Mouse (Mus musculus): ENCODE measurements around the gene Hist1h2bh. TPM values are rescaled to one million over a fixed set of nuclear protein-coding genes. Genes with fewer than 3 reads are reported as not detected.

The Hist1h2bh gene
- total RNA-seq, 1 experiment from 2014 or later, result 26.2 TPM

- peak; percentile 22 for DNase-seq
Measured at GRCm38 (mm10) chr13:23505662-23506345, 37.4 kb downstream of the Hist1h2bh start.

DNA sequence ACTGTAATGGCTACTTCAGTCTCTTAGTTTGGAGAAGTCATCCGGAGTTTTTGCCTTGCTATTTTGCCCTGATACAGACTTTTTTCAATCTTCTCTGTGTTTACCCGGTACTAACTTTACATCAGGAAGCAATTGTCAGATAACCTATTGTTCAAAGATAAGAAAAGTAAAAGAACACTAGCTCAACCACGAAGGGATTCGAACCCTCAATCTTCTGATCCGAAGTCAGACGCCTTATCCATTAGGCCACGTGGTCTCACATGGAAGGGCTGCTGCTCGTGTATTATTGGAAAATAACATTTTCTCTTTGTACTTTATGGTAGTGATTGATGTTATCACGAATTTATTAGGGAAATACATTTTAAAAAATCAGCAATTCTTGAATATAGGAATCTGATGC is 39.4 kb downstream of the Hist1h2bh start:
- peak; percentile 71 for DNase-seq

- no peak for DNase-seq
Measured at GRCm38 (mm10) chr13:23502916-23503315, 40.3 kb downstream of the Hist1h2bh start.

DNA sequence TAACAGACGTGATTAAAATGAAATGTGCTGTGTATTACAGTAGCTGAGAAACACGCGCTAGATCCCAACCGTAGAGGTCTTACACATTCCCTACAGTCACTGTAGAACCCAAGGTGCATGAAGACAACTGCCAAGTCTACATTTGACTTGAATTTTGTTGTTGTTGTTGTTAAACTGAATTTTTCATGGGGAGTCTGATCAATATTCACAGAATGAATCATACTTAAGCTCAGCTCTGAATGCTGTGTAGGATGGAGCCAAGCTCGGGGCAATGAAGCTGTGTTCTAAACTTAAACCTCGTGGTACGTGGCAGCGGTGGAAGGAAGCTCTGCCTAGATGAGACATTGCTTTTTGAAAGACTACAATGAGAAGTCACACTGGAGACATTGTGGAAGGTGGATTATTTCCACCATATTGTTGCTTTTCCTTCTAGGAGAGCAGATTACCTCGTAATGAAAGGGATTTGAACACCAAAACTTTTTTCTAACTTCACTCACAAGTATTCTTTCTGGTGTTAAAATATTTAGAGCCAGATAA is 41.1 kb downstream of the Hist1h2bh start:
- DNase-seq, result no peak

DNA sequence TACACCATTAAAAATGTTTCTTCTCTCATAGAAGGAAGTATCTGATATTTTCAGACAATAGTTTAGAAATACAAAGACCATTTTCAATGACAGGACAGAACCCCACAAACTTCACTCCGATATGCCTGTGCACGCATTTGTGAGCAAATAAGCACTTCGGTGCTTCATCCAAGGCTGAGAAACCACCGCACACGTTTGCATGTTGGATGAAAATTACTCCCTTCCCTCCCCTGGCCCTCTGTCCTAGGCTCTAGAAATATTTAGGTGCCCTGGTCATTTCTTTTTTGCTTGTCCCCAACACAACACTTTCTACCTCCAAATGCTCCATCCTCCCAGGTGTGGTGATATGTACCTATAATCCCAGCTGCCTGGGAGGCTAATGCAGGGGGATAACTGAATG is 41.7 kb downstream of the Hist1h2bh start:
- no peak for DNase-seq

GRCm38 (mm10) chr13:23500424-23501200 is 42.6 kb downstream of the Hist1h2bh start:
- DNase-seq, result peak; percentile 62

- no peak for DNase-seq
Measured at GRCm38 (mm10) chr13:23499943-23500342, 43.2 kb downstream of the Hist1h2bh start.

DNA sequence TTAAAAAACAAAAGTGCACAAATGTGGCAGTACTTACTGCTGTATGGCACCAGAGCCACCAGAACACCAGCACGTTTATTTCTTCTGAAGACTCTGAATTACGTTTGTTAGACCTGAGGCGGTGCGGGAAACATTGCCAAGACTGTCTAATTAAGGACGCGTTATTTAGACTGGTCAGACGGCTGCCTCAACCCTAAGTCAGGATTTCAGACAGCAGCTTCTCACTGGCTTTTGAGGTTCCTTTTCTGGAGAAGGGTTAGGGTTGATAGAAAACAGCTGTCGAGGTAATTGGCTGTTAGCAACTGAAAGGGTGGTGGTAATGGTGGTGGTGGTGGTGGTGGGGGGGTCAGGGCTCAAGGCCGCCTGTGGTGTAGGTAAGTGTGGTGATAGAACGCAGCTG is 44.5 kb downstream of the Hist1h2bh start:
- no peak for DNase-seq

GRCm38 (mm10) chr13:23497656-23498321 is 45.4 kb downstream of the Hist1h2bh start:
- peak; percentile 50 for DNase-seq

- no peak for DNase-seq
Measured at GRCm38 (mm10) chr13:23495526-23495925, 47.7 kb downstream of the Hist1h2bh start.

- DNase-seq, result peak; percentile 12
Measured at GRCm38 (mm10) chr13:23491990-23492389, 51.2 kb downstream of the Hist1h2bh start.

Small RNA genes lying within 50 kb of the gene (microRNA-seq; reads per million reads assigned to microRNA genes)
- 0 to 0.43 reads per million in 2 experiments for gene Gm44297
- gene Gm44359, result 0 reads per million in 2 experiments
- 0 to 0.38 reads per million in 2 experiments for gene Gm44394
- 1.3 to 2.3 reads per million in 2 experiments for gene n-TStga1

Other genes with a start within 250 kb of the Hist1h2bh start
- gene Zfp322a, start 174.2 kb downstream of the Hist1h2bh start, total RNA-seq (2021), result 20.6 and 26.1 TPM in 2 replicates
- gene Abt1, start 119.5 kb downstream of the Hist1h2bh start, total RNA-seq (2021), result 5.9 and 6.3 TPM in 2 replicates
- gene Btn1a1, start 77.5 kb downstream of the Hist1h2bh start, total RNA-seq (2021), result 0.19 TPM in 1 of 2 replicates, not detected in the other
- not detected in 2 replicates for gene Btn2a2, start 54.5 kb downstream of the Hist1h2bh start, total RNA-seq (2021)
- 699 and 771 TPM in 2 replicates for gene Hist1h4h, start 12.3 kb downstream of the Hist1h2bh start, total RNA-seq (2021)
- 182 and 192 TPM in 2 replicates for gene Hist1h2af, start 9.5 kb downstream of the Hist1h2bh start, total RNA-seq (2021)
- gene Hist1h3g, start 8.0 kb downstream of the Hist1h2bh start, total RNA-seq (2021), result 64.2 and 80.0 TPM in 2 replicates
- 72.3 and 84.2 TPM in 2 replicates for gene Hist1h3f, start 660 bp upstream of the Hist1h2bh start, total RNA-seq (2021)
- gene Hist1h4f, start 8.3 kb upstream of the Hist1h2bh start, total RNA-seq (2021), result 307 and 382 TPM in 2 replicates
- gene Hist1h1d, start 9.9 kb upstream of the Hist1h2bh start, total RNA-seq (2021), result 19.2 and 24.2 TPM in 2 replicates
- 184 TPM in 2 replicates for gene Hist1h3e, start 19.0 kb upstream of the Hist1h2bh start, total RNA-seq (2021)
- 28.8 and 36.1 TPM in 2 replicates for gene Hist1h2ae, start 27.8 kb upstream of the Hist1h2bh start, total RNA-seq (2021)
- gene Hist1h2bg, start 28.0 kb upstream of the Hist1h2bh start, total RNA-seq (2021), result 288 and 319 TPM in 2 replicates
- gene Hist1h2bf, start 30.8 kb upstream of the Hist1h2bh start, total RNA-seq (2021), result 127 and 167 TPM in 2 replicates
- gene Hist1h2ad, start 31.0 kb upstream of the Hist1h2bh start, total RNA-seq (2021), result 12.6 and 14.1 TPM in 2 replicates
- gene Hist1h3d, start 32.4 kb upstream of the Hist1h2bh start, total RNA-seq (2021), result 27.2 and 39.2 TPM in 2 replicates
- 250 and 265 TPM in 2 replicates for gene Hist1h4d, start 38.2 kb upstream of the Hist1h2bh start, total RNA-seq (2021)
- 22.3 and 25.1 TPM in 2 replicates for gene Hist1h2be, start 77.7 kb upstream of the Hist1h2bh start, total RNA-seq (2021)
- gene Hist1h1e, start 79.2 kb upstream of the Hist1h2bh start, total RNA-seq (2021), result 139 and 157 TPM in 2 replicates
- 6.6 and 8.0 TPM in 2 replicates for gene Hist1h2ac, start 140.6 kb upstream of the Hist1h2bh start, total RNA-seq (2021)
- gene Hist1h2bc, start 140.8 kb upstream of the Hist1h2bh start, total RNA-seq (2021), result 84.6 and 133 TPM in 2 replicates
- gene Hist1h1t, start 152.4 kb upstream of the Hist1h2bh start, total RNA-seq (2021), result 0.37 and 0.83 TPM in 2 replicates
- gene Hist1h4c, start 155.1 kb upstream of the Hist1h2bh start, total RNA-seq (2021), result 161 and 165 TPM in 2 replicates
- 29.0 and 39.1 TPM in 2 replicates for gene Hfe, start 167.5 kb upstream of the Hist1h2bh start, total RNA-seq (2021)
- gene Hist1h1c, start 195.4 kb upstream of the Hist1h2bh start, total RNA-seq (2021), result 300 and 304 TPM in 2 replicates
- gene Hist1h3c, start 202.2 kb upstream of the Hist1h2bh start, total RNA-seq (2021), result 82.5 and 109 TPM in 2 replicates
- 125 and 171 TPM in 2 replicates for gene Hist1h2bb, start 203.3 kb upstream of the Hist1h2bh start, total RNA-seq (2021)
- 157 and 198 TPM in 2 replicates for gene Hist1h2ab, start 207.7 kb upstream of the Hist1h2bh start, total RNA-seq (2021)
- 247 and 351 TPM in 2 replicates for gene Hist1h3b, start 208.9 kb upstream of the Hist1h2bh start, total RNA-seq (2021)
- 217 and 308 TPM in 2 replicates for gene Hist1h4b, start 213.6 kb upstream of the Hist1h2bh start, total RNA-seq (2021)
- 164 and 198 TPM in 2 replicates for gene Hist1h4a, start 217.8 kb upstream of the Hist1h2bh start, total RNA-seq (2021)
- gene Hist1h3a, start 219.0 kb upstream of the Hist1h2bh start, total RNA-seq (2021), result 183 and 216 TPM in 2 replicates
- gene Hist1h1a, start 220.3 kb upstream of the Hist1h2bh start, total RNA-seq (2021), result 172 and 219 TPM in 2 replicates
- not detected in 2 replicates for gene Trim38, start 226.5 kb upstream of the Hist1h2bh start, total RNA-seq (2021)